Mouse (Mus musculus): ENCODE measurements at regions not wholly inside any gene's neighbourhood (a gene's known extent, or its start where the extent isn't known, plus 50 kb on each side); places are given as distances from the start of the nearest gene placed in this dataset.

GRCm38 (mm10) chrX:99415701-99416100 is 55.4 kb downstream of the Pja1 start:
- no peak for ATAC-seq
- H3K9ac ChIP-seq (replicated peaks; ENCODE audit: low read depth, low read length) = no peak overlapping the region
- no peaks in the 10 kb centered on the region for H3K4me1 ChIP-seq (replicated peaks; ENCODE audit: control insufficient read depth, insufficient read depth, low read length)
- no peak overlapping the region for H3K27ac ChIP-seq (ENCODE audit: low read length)
- peaks cover 2% of the 10 kb centered on the region; the same call in 1 of the 2 replicates for H3K27me3 ChIP-seq (replicated peaks; ENCODE audit: control insufficient read depth, insufficient read depth, low read length)
- H3K4me3 ChIP-seq (replicated peaks; ENCODE audit: low read length) = no peak overlapping the region
- H3K36me3 ChIP-seq (ENCODE audit: control insufficient read depth, insufficient read depth) = no peaks in the 10 kb centered on the region
- H3K4me2 ChIP-seq (ENCODE audit: low read length) = no peak overlapping the region
- 54% methylated on average over 5 of the region's 5 CpGs for WGBS
- H3K9me3 ChIP-seq (ENCODE audit: control insufficient read depth, low read length) = no peaks in the 10 kb centered on the region

GRCm38 (mm10) chrX:99410942-99411341 is 60.1 kb downstream of the Pja1 start:
- no peaks in the 10 kb centered on the region for H3K36me3 ChIP-seq (ENCODE audit: control insufficient read depth, insufficient read depth)
- no peak overlapping the region for H3K27ac ChIP-seq (ENCODE audit: low read length)
- H3K4me1 ChIP-seq (replicated peaks; ENCODE audit: control insufficient read depth, insufficient read depth, low read length) = 0 out of 2 replicates have a peak, but pooled peaks cover under 1% of the 10 kb centered on the region
- H3K4me2 ChIP-seq (ENCODE audit: low read length) = no peak overlapping the region
- no peak overlapping the region for H3K4me3 ChIP-seq (replicated peaks; ENCODE audit: low read length)
- H3K9me3 ChIP-seq (ENCODE audit: control insufficient read depth, low read length) = no peaks in the 10 kb centered on the region
- WGBS = 90% methylated on average over 3 of the region's 3 CpGs
- ATAC-seq = no peak
- no peaks in the 10 kb centered on the region; the same call in 1 of the 2 replicates for H3K27me3 ChIP-seq (replicated peaks; ENCODE audit: control insufficient read depth, insufficient read depth, low read length)
- no peak overlapping the region for H3K9ac ChIP-seq (replicated peaks; ENCODE audit: low read depth, low read length)

- peak; percentile 23; the same call in 1 of the 2 replicates for ATAC-seq
- peaks cover under 1% of the 10 kb centered on the region; the same call in 1 of the 2 replicates for H3K27me3 ChIP-seq (replicated peaks; ENCODE audit: control insufficient read depth, insufficient read depth, low read length)
- WGBS = 78% methylated on average over 10 of the region's 10 CpGs
These were observed 61.2 kb downstream of the Pja1 start for GRCm38 (mm10) chrX:99409858-99410257.

GRCm38 (mm10) chrX:99409331-99409730 is 61.7 kb downstream of the Pja1 start:
- ATAC-seq = no peak
- Histone ChIP-seq H3K4me1 (replicated peaks; ENCODE audit: control insufficient read depth, insufficient read depth, low read length) (0 out of 2 replicates have a peak, but pooled peaks cover 2% of the 10 kb centered on the region), H3K9me3 (ENCODE audit: control insufficient read depth, low read length) (no peaks in the 10 kb centered on the region), H3K27ac (ENCODE audit: low read length) (no peak overlapping the region), H3K4me2 (ENCODE audit: low read length) (no peak overlapping the region), H3K4me3 (replicated peaks; ENCODE audit: low read length) (no peak overlapping the region), H3K36me3 (ENCODE audit: control insufficient read depth, insufficient read depth) (no peaks in the 10 kb centered on the region), H3K27me3 (replicated peaks; ENCODE audit: control insufficient read depth, insufficient read depth, low read length) (peaks cover 3% of the 10 kb centered on the region; the same call in 1 of the 2 replicates), H3K9ac (replicated peaks; ENCODE audit: low read depth, low read length) (no peak overlapping the region)
- 81% methylated on average over 5 of the region's 5 CpGs for WGBS

More at GRCm38 (mm10) chrX:99409858-99410257, 61.2 kb downstream of the Pja1 start:
- Histone ChIP-seq H3K27ac (ENCODE audit: low read length) (no peak overlapping the region), H3K36me3 (ENCODE audit: control insufficient read depth, insufficient read depth) (no peaks in the 10 kb centered on the region), H3K4me3 (replicated peaks; ENCODE audit: low read length) (no peak overlapping the region), H3K4me1 (replicated peaks; ENCODE audit: control insufficient read depth, insufficient read depth, low read length) (0 out of 2 replicates have a peak, but pooled peaks cover 2% of the 10 kb centered on the region), H3K9ac (replicated peaks; ENCODE audit: low read depth, low read length) (no peak overlapping the region), H3K9me3 (ENCODE audit: control insufficient read depth, low read length) (no peaks in the 10 kb centered on the region), H3K4me2 (ENCODE audit: low read length) (no peak overlapping the region)

DNA sequence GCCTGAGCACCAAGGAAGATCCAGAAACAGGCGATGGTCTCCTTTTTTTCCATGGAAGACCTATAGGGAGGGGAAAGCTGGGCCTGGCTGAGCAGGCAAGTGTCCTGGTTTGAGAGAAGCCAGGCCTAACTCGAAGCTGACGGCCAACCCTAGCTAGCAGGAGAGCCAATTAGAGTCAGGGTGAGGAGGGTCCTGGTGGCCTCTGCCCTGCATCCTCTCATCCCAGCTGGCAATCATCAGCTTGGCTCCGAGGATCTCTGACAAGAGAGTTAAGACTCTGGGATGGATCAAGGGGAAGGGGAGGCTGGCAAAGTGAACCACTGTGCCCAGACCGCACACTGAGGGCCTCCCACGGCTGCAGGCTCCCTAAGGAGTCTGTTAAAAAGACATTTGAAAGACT is 62.3 kb downstream of the Pja1 start:
- H3K36me3 ChIP-seq (ENCODE audit: control insufficient read depth, insufficient read depth) = no peaks in the 10 kb centered on the region
- H3K9ac ChIP-seq (replicated peaks; ENCODE audit: low read depth, low read length) = no peak overlapping the region
- no peak for ATAC-seq
- no peak overlapping the region for H3K4me3 ChIP-seq (replicated peaks; ENCODE audit: low read length)
- H3K27me3 ChIP-seq (replicated peaks; ENCODE audit: control insufficient read depth, insufficient read depth, low read length) = peaks cover 3% of the 10 kb centered on the region; the same call in 1 of the 2 replicates
- H3K4me2 ChIP-seq (ENCODE audit: low read length) = no peak overlapping the region
- WGBS = 51% methylated on average over 6 of the region's 6 CpGs
- H3K9me3 ChIP-seq (ENCODE audit: control insufficient read depth, low read length) = no peaks in the 10 kb centered on the region
- H3K4me1 ChIP-seq (replicated peaks; ENCODE audit: control insufficient read depth, insufficient read depth, low read length) = 0 out of 2 replicates have a peak, but pooled peaks cover 2% of the 10 kb centered on the region
- no peak overlapping the region for H3K27ac ChIP-seq (ENCODE audit: low read length)

DNA sequence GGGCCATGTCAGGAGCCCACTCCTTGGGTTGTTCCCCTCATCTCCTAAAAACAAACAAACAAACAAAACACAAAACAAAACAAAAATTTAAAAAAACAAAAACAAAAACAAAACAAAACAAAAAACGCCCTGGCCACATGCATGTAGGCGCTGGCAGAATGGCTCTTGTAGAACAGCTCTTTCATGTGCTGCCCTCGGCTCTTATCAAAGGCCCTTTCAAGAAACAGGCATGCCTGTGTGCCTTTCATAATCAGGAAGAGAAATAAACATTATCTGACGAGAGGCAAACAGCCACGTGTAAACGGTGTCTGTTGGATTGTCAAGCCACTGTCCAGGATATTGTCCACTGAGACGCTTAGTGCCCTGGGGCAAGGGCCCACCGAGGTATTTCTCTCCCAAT is 65.2 kb downstream of the Pja1 start:
- Histone ChIP-seq H3K36me3 (ENCODE audit: control insufficient read depth, insufficient read depth) (no peaks in the 10 kb centered on the region), H3K4me1 (replicated peaks; ENCODE audit: control insufficient read depth, insufficient read depth, low read length) (0 out of 2 replicates have a peak, but pooled peaks cover 2% of the 10 kb centered on the region), H3K9ac (replicated peaks; ENCODE audit: low read depth, low read length) (no peak overlapping the region), H3K9me3 (ENCODE audit: control insufficient read depth, low read length) (no peaks in the 10 kb centered on the region), H3K27ac (ENCODE audit: low read length) (no peak overlapping the region), H3K27me3 (replicated peaks; ENCODE audit: control insufficient read depth, insufficient read depth, low read length) (peaks cover 3% of the 10 kb centered on the region; the same call in 1 of the 2 replicates), H3K4me2 (ENCODE audit: low read length) (no peak overlapping the region), H3K4me3 (replicated peaks; ENCODE audit: low read length) (no peak overlapping the region)
- 40% methylated on average over 8 of the region's 8 CpGs for WGBS
- ATAC-seq = no peak

DNA sequence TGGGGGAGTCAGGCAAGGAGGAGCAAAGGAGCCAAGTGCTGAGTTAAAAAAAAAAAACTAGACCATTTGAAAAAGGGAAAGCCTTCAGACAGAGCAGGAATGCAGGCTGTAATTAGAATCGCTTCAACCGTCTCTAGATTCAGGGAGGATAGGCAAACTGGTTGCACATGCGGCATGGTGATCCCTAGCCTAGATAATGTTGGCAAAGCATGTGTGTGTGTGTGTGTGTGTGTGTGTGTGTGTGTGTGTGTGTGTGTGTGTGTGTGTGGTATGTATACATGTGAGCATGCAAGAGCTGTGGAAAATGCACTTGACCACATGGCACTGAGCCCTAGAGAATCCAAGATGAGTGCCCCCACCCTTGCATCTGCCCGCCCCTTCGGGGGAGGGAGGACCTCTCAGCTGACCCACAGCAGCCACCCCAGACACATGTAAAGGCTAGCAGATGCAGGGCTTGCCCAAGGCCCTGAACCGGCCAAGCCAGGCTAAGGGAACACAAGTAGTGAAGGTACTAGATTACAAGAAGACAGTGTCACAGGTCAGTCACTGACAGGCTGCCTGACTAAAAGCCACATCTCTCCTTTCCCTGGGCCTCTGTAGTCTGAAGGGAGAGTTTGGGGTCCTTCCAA is 67.4 kb downstream of the Pja1 start:
- Histone ChIP-seq H3K36me3 (ENCODE audit: control insufficient read depth, insufficient read depth) (no peaks in the 10 kb centered on the region), H3K4me2 (ENCODE audit: low read length) (no peak overlapping the region), H3K9ac (replicated peaks; ENCODE audit: low read depth, low read length) (no peak overlapping the region), H3K4me3 (replicated peaks; ENCODE audit: low read length) (no peak overlapping the region), H3K27ac (ENCODE audit: low read length) (no peak overlapping the region), H3K27me3 (replicated peaks; ENCODE audit: control insufficient read depth, insufficient read depth, low read length) (peaks cover 3% of the 10 kb centered on the region; the same call in 1 of the 2 replicates), H3K9me3 (ENCODE audit: control insufficient read depth, low read length) (no peaks in the 10 kb centered on the region), H3K4me1 (replicated peaks; ENCODE audit: control insufficient read depth, insufficient read depth, low read length) (0 out of 2 replicates have a peak, but pooled peaks cover 2% of the 10 kb centered on the region)
- 52% methylated on average over 6 of the region's 6 CpGs for WGBS
- no peak for ATAC-seq

GRCm38 (mm10) chrX:99402841-99403520 is 68.1 kb downstream of the Pja1 start:
- H3K4me2 ChIP-seq (ENCODE audit: low read length) = no peak overlapping the region
- peaks cover 3% of the 10 kb centered on the region; the same call in 1 of the 2 replicates for H3K27me3 ChIP-seq (replicated peaks; ENCODE audit: control insufficient read depth, insufficient read depth, low read length)

GRCm38 (mm10) chrX:99397344-99397743 is 73.7 kb downstream of the Pja1 start:
- 42% methylated on average over 8 of the region's 8 CpGs for WGBS
- Histone ChIP-seq H3K4me1 (replicated peaks; ENCODE audit: control insufficient read depth, insufficient read depth, low read length) (no peaks in the 10 kb centered on the region), H3K27ac (ENCODE audit: low read length) (no peak overlapping the region), H3K9me3 (ENCODE audit: control insufficient read depth, low read length) (no peaks in the 10 kb centered on the region), H3K36me3 (ENCODE audit: control insufficient read depth, insufficient read depth) (no peaks in the 10 kb centered on the region), H3K4me3 (replicated peaks; ENCODE audit: low read length) (no peak overlapping the region), H3K9ac (replicated peaks; ENCODE audit: low read depth, low read length) (no peak overlapping the region), H3K4me2 (ENCODE audit: low read length) (no peak overlapping the region), H3K27me3 (replicated peaks; ENCODE audit: control insufficient read depth, insufficient read depth, low read length) (no peaks in the 10 kb centered on the region; the same call in 1 of the 2 replicates)
- ATAC-seq = peak; percentile 47; the same call in 1 of the 2 replicates

More at GRCm38 (mm10) chrX:99402841-99403520, 68.1 kb downstream of the Pja1 start:
- no peaks in the 10 kb centered on the region for H3K9me3 ChIP-seq (ENCODE audit: control insufficient read depth, low read length)
- H3K4me1 ChIP-seq (replicated peaks; ENCODE audit: control insufficient read depth, insufficient read depth, low read length) = 0 out of 2 replicates have a peak, but pooled peaks cover 2% of the 10 kb centered on the region
- H3K9ac ChIP-seq (replicated peaks; ENCODE audit: low read depth, low read length) = no peak overlapping the region
- no peak; the same call in 1 of the 2 replicates for ATAC-seq
- no peak overlapping the region for H3K27ac ChIP-seq (ENCODE audit: low read length)
- H3K4me3 ChIP-seq (replicated peaks; ENCODE audit: low read length) = no peak overlapping the region
- H3K36me3 ChIP-seq (ENCODE audit: control insufficient read depth, insufficient read depth) = no peaks in the 10 kb centered on the region
- 37% methylated on average over 9 of the region's 9 CpGs for WGBS

All from forebrain, embryonic 16.5 days (tissue).